Mouse (Mus musculus): ENCODE measurements around the gene Aida. TPM values are rescaled to one million over a fixed set of nuclear protein-coding genes. Genes with fewer than 3 reads are reported as not detected.

The Aida gene
- total and polyA plus RNA-seq, 2 experiments from 2014 or later: 19.6 to 26.8 TPM

GRCm38 (mm10) chr1:183275763-183276162 lies 20.6 kb upstream of the Aida start:
- 69% methylated on average over 5 of the region's 5 CpGs for WGBS
- H3K4me2 ChIP-seq (ENCODE audit: low read depth, low read length): no peak overlapping the region
- DNase-seq (ENCODE audit: low spot score) (no peak), ATAC-seq (ENCODE audit: insufficient read depth, low read depth) (no peak)
- no peaks in the 10 kb centered on the region for H3K9me3 ChIP-seq (replicated peaks; ENCODE audit: control insufficient read depth, low read length)
- H3K36me3 ChIP-seq (replicated peaks; ENCODE audit: control insufficient read depth, insufficient read depth, low read length): peaks cover 42% of the 10 kb centered on the region
- H3K4me1 ChIP-seq (ENCODE audit: control insufficient read depth, insufficient read depth): no peaks in the 10 kb centered on the region
- no peak for TF ChIP-seq CTCF (IDR thresholded peaks at IDR 0.05; ENCODE audit: low read depth)
- TF ChIP-seq EP300 (IDR thresholded peaks at IDR 0.05; ENCODE audit: low read depth): no peak
- H3K27ac ChIP-seq (ENCODE audit: low read depth): no peak overlapping the region
- no peak overlapping the region for H3K4me3 ChIP-seq (ENCODE audit: low read depth, low read length)
- H3K27me3 ChIP-seq (ENCODE audit: control insufficient read depth, insufficient read depth, low read length): no peaks in the 10 kb centered on the region
- no peak overlapping the region for H3K9ac ChIP-seq (replicated peaks; ENCODE audit: low read depth, low read length)

GRCm38 (mm10) chr1:183288351-183288750 lies 8.0 kb upstream of the Aida start:
- DNase-seq (ENCODE audit: low spot score) (no peak), ATAC-seq (ENCODE audit: insufficient read depth, low read depth) (no peak)
- TF ChIP-seq CTCF (IDR thresholded peaks at IDR 0.05; ENCODE audit: low read depth) (no peak), EP300 (IDR thresholded peaks at IDR 0.05; ENCODE audit: low read depth) (no peak)
- Histone ChIP-seq H3K9me3 (replicated peaks; ENCODE audit: control insufficient read depth, low read length) (no peaks in the 10 kb centered on the region), H3K36me3 (replicated peaks; ENCODE audit: control insufficient read depth, insufficient read depth, low read length) (peaks cover 96% of the 10 kb centered on the region), H3K27ac (ENCODE audit: low read depth) (no peak overlapping the region), H3K4me2 (ENCODE audit: low read depth, low read length) (no peak overlapping the region), H3K27me3 (ENCODE audit: control insufficient read depth, insufficient read depth, low read length) (no peaks in the 10 kb centered on the region), H3K9ac (replicated peaks; ENCODE audit: low read depth, low read length) (no peak overlapping the region), H3K4me1 (ENCODE audit: control insufficient read depth, insufficient read depth) (no peaks in the 10 kb centered on the region), H3K4me3 (ENCODE audit: low read depth, low read length) (no peak overlapping the region)
- WGBS: 74% methylated on average over 3 of the region's 3 CpGs

- no peaks in the 10 kb centered on the region for H3K27me3 ChIP-seq (ENCODE audit: control insufficient read depth, insufficient read depth, low read length)
- H3K4me3 ChIP-seq (ENCODE audit: low read depth, low read length): no peak overlapping the region
- no peaks in the 10 kb centered on the region for H3K9me3 ChIP-seq (replicated peaks; ENCODE audit: control insufficient read depth, low read length)
- peaks cover 93% of the 10 kb centered on the region for H3K36me3 ChIP-seq (replicated peaks; ENCODE audit: control insufficient read depth, insufficient read depth, low read length)
- 87% methylated on average over 4 of the region's 4 CpGs for WGBS
- no peak overlapping the region for H3K27ac ChIP-seq (ENCODE audit: low read depth)
- ATAC-seq (ENCODE audit: insufficient read depth, low read depth): no peak
- H3K4me2 ChIP-seq (ENCODE audit: low read depth, low read length): no peak overlapping the region
- no peak for DNase-seq (ENCODE audit: low spot score)
- TF ChIP-seq CTCF (IDR thresholded peaks at IDR 0.05; ENCODE audit: low read depth): no peak
- H3K4me1 ChIP-seq (ENCODE audit: control insufficient read depth, insufficient read depth): no peaks in the 10 kb centered on the region
- H3K9ac ChIP-seq (replicated peaks; ENCODE audit: low read depth, low read length): no peak overlapping the region
Observed at GRCm38 (mm10) chr1:183289576-183289975, 6.8 kb upstream of the Aida start.

- Histone ChIP-seq H3K36me3 (replicated peaks; ENCODE audit: control insufficient read depth, insufficient read depth, low read length) (peaks cover 22% of the 10 kb centered on the region), H3K9me3 (replicated peaks; ENCODE audit: control insufficient read depth, low read length) (no peaks in the 10 kb centered on the region), H3K9ac (replicated peaks; ENCODE audit: low read depth, low read length) (peak within 1 kb of the TSS; percentile 57), H3K4me3 (ENCODE audit: low read depth, low read length) (peak within 1 kb of the TSS; percentile 60), H3K27ac (ENCODE audit: low read depth) (peak within 1 kb of the TSS; percentile 72), H3K4me2 (ENCODE audit: low read depth, low read length) (peak within 1 kb of the TSS; percentile 63), H3K27me3 (ENCODE audit: control insufficient read depth, insufficient read depth, low read length) (no peaks in the 10 kb centered on the region), H3K4me1 (ENCODE audit: control insufficient read depth, insufficient read depth) (no peaks in the 10 kb centered on the region)
- DNase-seq (ENCODE audit: low spot score): peak; percentile 90
- TF ChIP-seq CTCF (IDR thresholded peaks at IDR 0.05; ENCODE audit: low read depth) (no peak), EP300 (IDR thresholded peaks at IDR 0.05; ENCODE audit: low read depth) (no peak)
- WGBS: under 1% methylated on average over 39 of the region's 39 CpGs
- peak; percentile 91 for ATAC-seq (ENCODE audit: insufficient read depth, low read depth)
Observed at GRCm38 (mm10) chr1:183296877-183297383, 540 bp downstream of the Aida start, which contains the start of gene Brox. TSS of gene Brox (minus strand) at chr1:183297269.

- TF ChIP-seq EP300 (IDR thresholded peaks at IDR 0.05; ENCODE audit: low read depth) (no peak), CTCF (IDR thresholded peaks at IDR 0.05; ENCODE audit: low read depth) (no peak)
- peak; percentile 2; the same call in 1 of the 2 replicates for ATAC-seq (ENCODE audit: insufficient read depth, low read depth)
- peaks cover 16% of the 10 kb centered on the region for H3K36me3 ChIP-seq (replicated peaks; ENCODE audit: control insufficient read depth, insufficient read depth, low read length)
- H3K9ac ChIP-seq (replicated peaks; ENCODE audit: low read depth, low read length): peak overlapping the region; percentile 57
- no peaks in the 10 kb centered on the region for H3K27me3 ChIP-seq (ENCODE audit: control insufficient read depth, insufficient read depth, low read length)
- H3K4me1 ChIP-seq (ENCODE audit: control insufficient read depth, insufficient read depth): no peaks in the 10 kb centered on the region
- H3K4me3 ChIP-seq (ENCODE audit: low read depth, low read length): peak overlapping the region; percentile 60
- WGBS: 2% methylated on average over 30 of the region's 30 CpGs
- peak; percentile 19 for DNase-seq (ENCODE audit: low spot score)
- H3K4me2 ChIP-seq (ENCODE audit: low read depth, low read length): peak overlapping the region; percentile 63
- H3K27ac ChIP-seq (ENCODE audit: low read depth): peak overlapping the region; percentile 72
- H3K9me3 ChIP-seq (replicated peaks; ENCODE audit: control insufficient read depth, low read length): no peaks in the 10 kb centered on the region
Observed at GRCm38 (mm10) chr1:183297473-183297885, 1.1 kb downstream of the Aida start.
